Mouse (Mus musculus): ENCODE data around the gene Cyp24a1. TPM values are rescaled to one million over a fixed set of nuclear protein-coding genes. Genes with fewer than 3 reads are reported as not detected.

The Cyp24a1 gene
- 0.05 and 0.07 TPM in 2 replicates for polyA plus RNA-seq (2014; fragmentation: Nextera tagmentation; extraction: Ambion mirVana)

- Histone ChIP-seq H3K4me1 (ENCODE audit: control insufficient read depth, insufficient read depth, low read length) (peaks cover 12% of the 10 kb centered on the region), H3K27ac (ENCODE audit: low read depth, low read length) (no peak within 1 kb of the TSS), H3K27me3 (ENCODE audit: control insufficient read depth, insufficient read depth, low read length) (peaks cover 42% of the 10 kb centered on the region), H3K4me2 (peak within 1 kb of the TSS; percentile 54), H3K9me3 (ENCODE audit: control insufficient read depth, low read length) (no peaks in the 10 kb centered on the region), H3K9ac (ENCODE audit: low read length) (peak within 1 kb of the TSS; percentile 20; the same call in 1 of the 2 replicates), H3K36me3 (ENCODE audit: control insufficient read depth, insufficient read depth, low read length) (no peaks in the 10 kb centered on the region), H3K4me3 (ENCODE audit: low read depth, low read length) (peak within 1 kb of the TSS; percentile 31)
- ATAC-seq (ENCODE audit: low FRiP score) (peak; percentile 67), DNase-seq (ENCODE audit: low spot score, missing footprints) (peak; percentile 95)
- WGBS = 1% methylated on average over 36 of the region's 36 CpGs
Measured at GRCm38 (mm10) chr2:170497091-170497566, at the start of gene Cyp24a1. TSS of gene Cyp24a1 (minus strand) at chr2:170497145.

- Histone ChIP-seq H3K27me3 (ENCODE audit: control insufficient read depth, insufficient read depth, low read length) (no peaks in the 10 kb centered on the region), H3K9ac (ENCODE audit: low read length) (no peak overlapping the region), H3K27ac (ENCODE audit: low read depth, low read length) (no peak overlapping the region), H3K9me3 (ENCODE audit: control insufficient read depth, low read length) (no peaks in the 10 kb centered on the region), H3K4me3 (ENCODE audit: low read depth, low read length) (no peak overlapping the region), H3K36me3 (ENCODE audit: control insufficient read depth, insufficient read depth, low read length) (no peaks in the 10 kb centered on the region), H3K4me1 (ENCODE audit: control insufficient read depth, insufficient read depth, low read length) (peaks cover 10% of the 10 kb centered on the region), H3K4me2 (no peak overlapping the region)
- DNase-seq (ENCODE audit: low spot score, missing footprints) (peak; percentile 65), ATAC-seq (ENCODE audit: low FRiP score) (no peak)
- WGBS = 71% methylated on average over 4 of the region's 4 CpGs
Measured at GRCm38 (mm10) chr2:170545745-170546144, 48.8 kb upstream of the Cyp24a1 start.

- peaks cover 10% of the 10 kb centered on the region for H3K4me1 ChIP-seq (ENCODE audit: control insufficient read depth, insufficient read depth, low read length)
- ATAC-seq (ENCODE audit: low FRiP score) = no peak
- H3K4me2 ChIP-seq = no peak overlapping the region
- DNase-seq (ENCODE audit: low spot score, missing footprints) = no peak
- no peaks in the 10 kb centered on the region for H3K36me3 ChIP-seq (ENCODE audit: control insufficient read depth, insufficient read depth, low read length)
- no peak overlapping the region for H3K27ac ChIP-seq (ENCODE audit: low read depth, low read length)
- 88% methylated on average over 7 of the region's 7 CpGs for WGBS
- H3K27me3 ChIP-seq (ENCODE audit: control insufficient read depth, insufficient read depth, low read length) = no peaks in the 10 kb centered on the region
- H3K9ac ChIP-seq (ENCODE audit: low read length) = no peak overlapping the region
- H3K4me3 ChIP-seq (ENCODE audit: low read depth, low read length) = no peak overlapping the region
- no peaks in the 10 kb centered on the region for H3K9me3 ChIP-seq (ENCODE audit: control insufficient read depth, low read length)
Measured at GRCm38 (mm10) chr2:170544950-170545349, 48.0 kb upstream of the Cyp24a1 start.

- no peaks in the 10 kb centered on the region for H3K9me3 ChIP-seq (ENCODE audit: control insufficient read depth, low read length)
- no peak overlapping the region for H3K9ac ChIP-seq (ENCODE audit: low read length)
- H3K4me3 ChIP-seq (ENCODE audit: low read depth, low read length) = no peak overlapping the region
- no peak overlapping the region for H3K4me2 ChIP-seq
- H3K36me3 ChIP-seq (ENCODE audit: control insufficient read depth, insufficient read depth, low read length) = no peaks in the 10 kb centered on the region
- ATAC-seq (ENCODE audit: low FRiP score) (no peak), DNase-seq (ENCODE audit: low spot score, missing footprints) (no peak)
- 88% methylated on average over 3 of the region's 3 CpGs for WGBS
- no peak overlapping the region for H3K27ac ChIP-seq (ENCODE audit: low read depth, low read length)
- peaks cover 10% of the 10 kb centered on the region for H3K4me1 ChIP-seq (ENCODE audit: control insufficient read depth, insufficient read depth, low read length)
- no peaks in the 10 kb centered on the region for H3K27me3 ChIP-seq (ENCODE audit: control insufficient read depth, insufficient read depth, low read length)
Measured at GRCm38 (mm10) chr2:170544159-170544558, 47.2 kb upstream of the Cyp24a1 start.

GRCm38 (mm10) chr2:170543625-170544024 is 46.7 kb upstream of the Cyp24a1 start:
- Histone ChIP-seq H3K36me3 (ENCODE audit: control insufficient read depth, insufficient read depth, low read length) (no peaks in the 10 kb centered on the region), H3K27me3 (ENCODE audit: control insufficient read depth, insufficient read depth, low read length) (no peaks in the 10 kb centered on the region), H3K9me3 (ENCODE audit: control insufficient read depth, low read length) (no peaks in the 10 kb centered on the region), H3K4me1 (ENCODE audit: control insufficient read depth, insufficient read depth, low read length) (peaks cover 10% of the 10 kb centered on the region), H3K4me2 (no peak overlapping the region), H3K27ac (ENCODE audit: low read depth, low read length) (no peak overlapping the region), H3K9ac (ENCODE audit: low read length) (no peak overlapping the region), H3K4me3 (ENCODE audit: low read depth, low read length) (no peak overlapping the region)
- WGBS = 79% methylated on average over 5 of the region's 5 CpGs
- DNase-seq (ENCODE audit: low spot score, missing footprints) (no peak), ATAC-seq (ENCODE audit: low FRiP score) (no peak)

- H3K27ac ChIP-seq (ENCODE audit: low read depth, low read length) = no peak overlapping the region
- no peaks in the 10 kb centered on the region for H3K27me3 ChIP-seq (ENCODE audit: control insufficient read depth, insufficient read depth, low read length)
- WGBS = 90% methylated on average over 9 of the region's 9 CpGs
Measured at GRCm38 (mm10) chr2:170539211-170539610, 42.3 kb upstream of the Cyp24a1 start.

GRCm38 (mm10) chr2:170535841-170536240 is 38.9 kb upstream of the Cyp24a1 start:
- Histone ChIP-seq H3K27me3 (ENCODE audit: control insufficient read depth, insufficient read depth, low read length) (no peaks in the 10 kb centered on the region), H3K36me3 (ENCODE audit: control insufficient read depth, insufficient read depth, low read length) (no peaks in the 10 kb centered on the region), H3K9ac (ENCODE audit: low read length) (no peak overlapping the region), H3K27ac (ENCODE audit: low read depth, low read length) (no peak overlapping the region), H3K9me3 (ENCODE audit: control insufficient read depth, low read length) (no peaks in the 10 kb centered on the region), H3K4me3 (ENCODE audit: low read depth, low read length) (no peak overlapping the region), H3K4me2 (no peak overlapping the region), H3K4me1 (ENCODE audit: control insufficient read depth, insufficient read depth, low read length) (no peaks in the 10 kb centered on the region)
- no peak for ATAC-seq (ENCODE audit: low FRiP score)
- DNase-seq (ENCODE audit: low spot score, missing footprints) = no peak

More at GRCm38 (mm10) chr2:170539211-170539610, 42.3 kb upstream of the Cyp24a1 start:
- no peaks in the 10 kb centered on the region for H3K4me1 ChIP-seq (ENCODE audit: control insufficient read depth, insufficient read depth, low read length)
- H3K4me3 ChIP-seq (ENCODE audit: low read depth, low read length) = no peak overlapping the region
- H3K9ac ChIP-seq (ENCODE audit: low read length) = no peak overlapping the region
- no peaks in the 10 kb centered on the region for H3K36me3 ChIP-seq (ENCODE audit: control insufficient read depth, insufficient read depth, low read length)
- H3K4me2 ChIP-seq = no peak overlapping the region
- ATAC-seq (ENCODE audit: low FRiP score) (no peak), DNase-seq (ENCODE audit: low spot score, missing footprints) (no peak)
- no peaks in the 10 kb centered on the region for H3K9me3 ChIP-seq (ENCODE audit: control insufficient read depth, low read length)

- DNase-seq (ENCODE audit: low spot score, missing footprints) (no peak), ATAC-seq (ENCODE audit: low FRiP score) (no peak)
- Histone ChIP-seq H3K27ac (ENCODE audit: low read depth, low read length) (no peak overlapping the region), H3K4me1 (ENCODE audit: control insufficient read depth, insufficient read depth, low read length) (no peaks in the 10 kb centered on the region), H3K9ac (ENCODE audit: low read length) (no peak overlapping the region), H3K4me2 (no peak overlapping the region), H3K4me3 (ENCODE audit: low read depth, low read length) (no peak overlapping the region), H3K27me3 (ENCODE audit: control insufficient read depth, insufficient read depth, low read length) (no peaks in the 10 kb centered on the region), H3K9me3 (ENCODE audit: control insufficient read depth, low read length) (no peaks in the 10 kb centered on the region), H3K36me3 (ENCODE audit: control insufficient read depth, insufficient read depth, low read length) (no peaks in the 10 kb centered on the region)
- WGBS = 95% methylated on average over 11 of the region's 11 CpGs
Measured at GRCm38 (mm10) chr2:170534803-170535174, 37.8 kb upstream of the Cyp24a1 start.

GRCm38 (mm10) chr2:170534116-170534802 is 37.3 kb upstream of the Cyp24a1 start:
- DNase-seq (ENCODE audit: low spot score, missing footprints) (no peak), ATAC-seq (ENCODE audit: low FRiP score) (no peak)
- 71% methylated on average over 11 of the region's 12 CpGs for WGBS

More at GRCm38 (mm10) chr2:170534116-170534802, 37.3 kb upstream of the Cyp24a1 start:
- no peaks in the 10 kb centered on the region for H3K4me1 ChIP-seq (ENCODE audit: control insufficient read depth, insufficient read depth, low read length)
- H3K27ac ChIP-seq (ENCODE audit: low read depth, low read length) = no peak overlapping the region
- H3K27me3 ChIP-seq (ENCODE audit: control insufficient read depth, insufficient read depth, low read length) = no peaks in the 10 kb centered on the region
- H3K36me3 ChIP-seq (ENCODE audit: control insufficient read depth, insufficient read depth, low read length) = no peaks in the 10 kb centered on the region
- no peak overlapping the region for H3K9ac ChIP-seq (ENCODE audit: low read length)
- H3K4me2 ChIP-seq = no peak overlapping the region
- no peaks in the 10 kb centered on the region for H3K9me3 ChIP-seq (ENCODE audit: control insufficient read depth, low read length)
- H3K4me3 ChIP-seq (ENCODE audit: low read depth, low read length) = no peak overlapping the region
